Mouse (Mus musculus) limb, embryonic 12.5 days (tissue): ENCODE measurements around the gene Nab2. TPM values are rescaled to one million over a fixed set of nuclear protein-coding genes. Genes with fewer than 3 reads are reported as not detected.

Experiments
- ATAC-seq: fragments of 200-750 bp; cut with Nextera tagmentation; 2 replicates; pipeline ENCODE4 v1.8.0; 2017; ENCODE audit warnings: low read depth, moderate TSS enrichment; ENCODE audit not compliant: insufficient number of reproducible peaks, insufficient read depth, low FRiP score, low TSS enrichment
- H3K27ac ChIP-seq: fragments of 300-500 bp; sonication (generic); 2 replicates; pipeline ENCODE4 v1.5.1; 2016; ENCODE audit warnings: mild to moderate bottlenecking, moderate library complexity
- H3K27me3 ChIP-seq: fragments of 300-500 bp; sonication (generic); 2 replicates; pipeline ENCODE4 v1.6.1; 2016; ENCODE audit warnings: mild to moderate bottlenecking, moderate library complexity
- H3K36me3 ChIP-seq: fragments of 300-500 bp; sonication (generic); 2 replicates; pipeline ENCODE4 v1.6.1; 2016; ENCODE audit warnings: mild to moderate bottlenecking, moderate library complexity
- H3K4me1 ChIP-seq: fragments of 300-500 bp; sonication (generic); replicated peaks from 2 replicates; pipeline ENCODE4 v1.6.1; 2016
- H3K4me2 ChIP-seq: fragments of 300-500 bp; sonication (generic); 2 replicates; pipeline ENCODE4 v1.6.1; 2016; ENCODE audit warnings: mild to moderate bottlenecking, moderate library complexity
- H3K4me3 ChIP-seq: fragments of 300-500 bp; sonication (generic); replicated peaks from 2 replicates; pipeline ENCODE4 v1.5.1; 2016; ENCODE audit warnings: mild to moderate bottlenecking
- H3K9ac ChIP-seq: fragments of 300-500 bp; sonication (generic); replicated peaks from 2 replicates; pipeline ENCODE4 v1.6.1; 2016; ENCODE audit warnings: mild to moderate bottlenecking, moderate library complexity
- H3K9me3 ChIP-seq: fragments of 300-500 bp; sonication (generic); 2 replicates; pipeline ENCODE4 v1.6.1; 2016; ENCODE audit warnings: mild to moderate bottlenecking, moderate library complexity
- WGBS: fragments of 180-500 bp; shearing (Covaris S2); methylation state at CpG from one replicate; pipeline ENCODE4 v1.1.7; 2016; 5-methylcytosine and 5-hydroxymethylcytosine counted together
- polyA plus RNA-seq: library from polyadenylated mRNA; unstranded; fragments of >200 nt; fragmentation: Nextera tagmentation; extraction: Ambion mirVana; gene quantifications from 2 replicates; pipeline ENCODE4 v1.2.1, GENCODE M21; 2016

Nab2 gene
- polyA plus RNA-seq, 1 experiment from 2014 or later = 15.3 TPM

- Histone ChIP-seq H3K4me3 (peak overlapping the region; percentile 42), H3K4me2 (peak overlapping the region; percentile 74), H3K27ac (peak overlapping the region; percentile 66), H3K4me1 (peaks cover 26% of the 10 kb centered on the region), H3K9me3 (no peaks in the 10 kb centered on the region), H3K27me3 (no peaks in the 10 kb centered on the region), H3K9ac (peak overlapping the region; percentile 64), H3K36me3 (no peaks in the 10 kb centered on the region)
- 7% methylated on average over 19 of the region's 19 CpGs for WGBS
- peak; percentile 77 for ATAC-seq
Measured at GRCm38 (mm10) chr10:127641861-127642771, 26.3 kb downstream of the Nab2 start.

- Histone ChIP-seq H3K27ac (no peak overlapping the region), H3K9ac (no peak overlapping the region), H3K9me3 (no peaks in the 10 kb centered on the region), H3K4me1 (peaks cover 26% of the 10 kb centered on the region), H3K4me3 (no peak overlapping the region), H3K4me2 (no peak overlapping the region), H3K36me3 (no peaks in the 10 kb centered on the region), H3K27me3 (no peaks in the 10 kb centered on the region)
- WGBS = 68% methylated on average over 5 of the region's 5 CpGs
- no peak for ATAC-seq
Measured at GRCm38 (mm10) chr10:127640421-127640820, 27.9 kb downstream of the Nab2 start.

GRCm38 (mm10) chr10:127632668-127633271 is 35.6 kb downstream of the Nab2 start:
- no peak overlapping the region for H3K9ac ChIP-seq
- H3K4me1 ChIP-seq = no peaks in the 10 kb centered on the region
- H3K4me3 ChIP-seq = no peak overlapping the region
- WGBS = 60% methylated on average over 7 of the region's 7 CpGs
- H3K27ac ChIP-seq = no peak overlapping the region
- H3K9me3 ChIP-seq = no peaks in the 10 kb centered on the region
- ATAC-seq = no peak
- H3K4me2 ChIP-seq = no peak overlapping the region
- H3K36me3 ChIP-seq = no peaks in the 10 kb centered on the region
- H3K27me3 ChIP-seq = no peaks in the 10 kb centered on the region

- H3K9me3 ChIP-seq = peaks cover 6% of the 10 kb centered on the region
- H3K4me2 ChIP-seq = no peak overlapping the region
- H3K4me1 ChIP-seq = no peaks in the 10 kb centered on the region
- 83% methylated on average over 10 of the region's 10 CpGs for WGBS
- no peak for ATAC-seq
- H3K4me3 ChIP-seq = no peak overlapping the region
- H3K27ac ChIP-seq = no peak overlapping the region
- no peak overlapping the region for H3K9ac ChIP-seq
- H3K36me3 ChIP-seq = no peaks in the 10 kb centered on the region
- H3K27me3 ChIP-seq = no peaks in the 10 kb centered on the region
Measured at GRCm38 (mm10) chr10:127631261-127632214, 36.8 kb downstream of the Nab2 start.

GRCm38 (mm10) chr10:127626433-127626832 is 41.9 kb downstream of the Nab2 start:
- Histone ChIP-seq H3K4me2 (no peak overlapping the region), H3K4me3 (no peak overlapping the region), H3K27ac (no peak overlapping the region), H3K9ac (no peak overlapping the region), H3K9me3 (peaks cover 13% of the 10 kb centered on the region), H3K27me3 (no peaks in the 10 kb centered on the region), H3K4me1 (peaks cover 5% of the 10 kb centered on the region; the same call in 1 of the 2 replicates), H3K36me3 (0 out of 2 replicates have a peak, but pooled peaks cover 5% of the 10 kb centered on the region)
- WGBS = 94% methylated on average over 3 of the region's 3 CpGs
- no peak for ATAC-seq

GRCm38 (mm10) chr10:127623439-127624216 is 44.7 kb downstream of the Nab2 start:
- Histone ChIP-seq H3K9ac (no peak overlapping the region), H3K27me3 (no peaks in the 10 kb centered on the region), H3K4me3 (no peak overlapping the region), H3K36me3 (0 out of 2 replicates have a peak, but pooled peaks cover 5% of the 10 kb centered on the region), H3K4me2 (no peak overlapping the region), H3K4me1 (peaks cover 17% of the 10 kb centered on the region), H3K9me3 (peaks cover 13% of the 10 kb centered on the region), H3K27ac (no peak overlapping the region)
- WGBS = 89% methylated on average over 6 of the region's 6 CpGs
- no peak for ATAC-seq

- no peak for ATAC-seq
- Histone ChIP-seq H3K27ac (peak overlapping the region; percentile 95), H3K36me3 (0 out of 2 replicates have a peak, but pooled peaks cover 5% of the 10 kb centered on the region), H3K9me3 (peaks cover 13% of the 10 kb centered on the region), H3K4me1 (peaks cover 27% of the 10 kb centered on the region), H3K4me3 (no peak overlapping the region), H3K4me2 (peak overlapping the region; percentile 93), H3K9ac (no peak overlapping the region), H3K27me3 (no peaks in the 10 kb centered on the region)
- WGBS = 71% methylated on average over 4 of the region's 4 CpGs
Measured at GRCm38 (mm10) chr10:127622661-127623060, 45.7 kb downstream of the Nab2 start.

- peaks cover 33% of the 10 kb centered on the region for H3K4me1 ChIP-seq
- peak overlapping the region; percentile 83 for H3K4me3 ChIP-seq
- 0 out of 2 replicates have a peak, but pooled peaks cover 5% of the 10 kb centered on the region for H3K36me3 ChIP-seq
- H3K4me2 ChIP-seq = peak overlapping the region; percentile 93
- under 1% methylated on average over 13 of the region's 13 CpGs for WGBS
- peak overlapping the region; percentile 88 for H3K9ac ChIP-seq
- peaks cover 11% of the 10 kb centered on the region for H3K9me3 ChIP-seq
- H3K27ac ChIP-seq = peak overlapping the region; percentile 95
- no peaks in the 10 kb centered on the region for H3K27me3 ChIP-seq
- ATAC-seq = peak; percentile 12; the same call in 1 of the 2 replicates
Measured at GRCm38 (mm10) chr10:127622057-127622392, 46.3 kb downstream of the Nab2 start.

GRCm38 (mm10) chr10:127621191-127622056 is 46.9 kb downstream of the Nab2 start:
- WGBS = under 1% methylated on average over 38 of the region's 39 CpGs
- Histone ChIP-seq H3K9me3 (peaks cover 5% of the 10 kb centered on the region), H3K27ac (peak overlapping the region; percentile 95), H3K36me3 (0 out of 2 replicates have a peak, but pooled peaks cover 7% of the 10 kb centered on the region), H3K4me3 (peak overlapping the region; percentile 83), H3K4me1 (peaks cover 39% of the 10 kb centered on the region), H3K4me2 (peak overlapping the region; percentile 93), H3K9ac (peak overlapping the region; percentile 88), H3K27me3 (no peaks in the 10 kb centered on the region)
- ATAC-seq = peak; percentile 84
